Mouse (Mus musculus): ENCODE results near the gene Rnaseh1.

GRCm38 (mm10) chr12:28686199-28686879 lies 36.9 kb downstream of the Rnaseh1 start:
- TF ChIP-seq CTCF (IDR thresholded peaks at IDR 0.05; ENCODE audit: low read depth, low read length) (no peak), TAL1 (conservative IDR thresholded peaks at IDR 0.05; ENCODE audit: low read depth, low read length) (no peak), GATA1 (IDR thresholded peaks at IDR 0.05; ENCODE audit: borderline replicate concordance, low read length) (no peak), POLR2AphosphoS5 (IDR thresholded peaks at IDR 0.05; ENCODE audit: insufficient replicate concordance, low read depth, low read length) (no peak), GATA2 (IDR thresholded peaks at IDR 0.05; ENCODE audit: borderline replicate concordance, low read depth, low read length) (no peak)

Measured in G1E (cell line).